Mouse (Mus musculus): ENCODE results near the gene Arr3. TPM values are rescaled to one million over a fixed set of nuclear protein-coding genes. Genes with fewer than 3 reads are reported as not detected.

The Arr3 gene
- polyA plus RNA-seq, 1 experiment from 2014 or later, result not detected

DNA sequence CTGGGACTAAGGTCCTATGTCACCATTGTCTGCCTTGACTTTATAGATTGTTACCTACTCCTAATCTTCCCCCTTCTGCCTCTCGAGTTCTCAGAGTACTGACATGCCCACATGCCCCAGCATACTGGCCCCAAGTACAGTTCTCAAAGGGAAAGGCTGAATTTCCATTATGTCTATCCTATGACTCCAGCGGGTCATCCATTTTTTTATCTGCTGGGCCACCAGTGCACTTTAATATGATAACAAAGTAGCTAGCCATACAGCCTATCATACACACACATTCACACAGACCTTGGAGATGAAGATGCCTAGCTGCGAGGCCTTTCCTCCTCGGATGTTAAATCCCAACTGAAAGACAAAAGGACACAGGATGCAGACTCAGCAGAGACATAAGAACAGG lies 18.9 kb downstream of the Arr3 start:
- Histone ChIP-seq H3K9me3 (replicated peaks; ENCODE audit: control insufficient read depth, low read length) (no peaks in the 10 kb centered on the region), H3K9ac (ENCODE audit: low read length) (no peak overlapping the region), H3K27me3 (ENCODE audit: control insufficient read depth, insufficient read depth, low read length) (no peaks in the 10 kb centered on the region), H3K4me2 (ENCODE audit: low read depth, low read length) (no peak overlapping the region), H3K4me1 (ENCODE audit: control insufficient read depth, insufficient read depth, low read length) (no peaks in the 10 kb centered on the region), H3K4me3 (replicated peaks; ENCODE audit: low read length) (no peak overlapping the region), H3K27ac (ENCODE audit: low read length) (no peak overlapping the region), H3K36me3 (ENCODE audit: control insufficient read depth, insufficient read depth, low read length) (no peaks in the 10 kb centered on the region)
- no peak for ATAC-seq (ENCODE audit: insufficient read depth, low FRiP score)
- 84% methylated on average over 4 of the region's 4 CpGs for WGBS

DNA sequence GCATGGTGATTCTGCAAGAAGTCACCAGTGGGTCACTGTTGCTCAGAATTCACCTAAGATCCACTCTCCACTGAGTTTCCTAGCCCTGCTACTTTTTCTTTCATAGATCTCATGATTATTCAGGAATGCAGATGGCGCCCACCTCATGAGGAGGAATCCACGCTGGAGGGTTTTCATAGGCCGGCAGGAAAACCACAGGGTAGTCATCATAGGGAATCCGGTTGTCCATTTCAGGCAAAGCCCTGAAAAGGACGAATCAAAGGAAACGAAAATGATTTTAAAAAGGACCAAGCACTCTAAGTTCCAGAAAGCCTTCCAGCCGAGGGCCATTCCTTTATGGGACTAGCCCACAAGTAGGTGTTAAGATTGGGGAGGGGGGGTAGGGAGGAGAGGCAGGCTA lies 19.8 kb downstream of the Arr3 start:
- Histone ChIP-seq H3K9ac (ENCODE audit: low read length) (peak overlapping the region; percentile 77), H3K9me3 (replicated peaks; ENCODE audit: control insufficient read depth, low read length) (no peaks in the 10 kb centered on the region), H3K27ac (ENCODE audit: low read length) (no peak overlapping the region), H3K36me3 (ENCODE audit: control insufficient read depth, insufficient read depth, low read length) (no peaks in the 10 kb centered on the region), H3K27me3 (ENCODE audit: control insufficient read depth, insufficient read depth, low read length) (no peaks in the 10 kb centered on the region), H3K4me3 (replicated peaks; ENCODE audit: low read length) (peak overlapping the region; percentile 55), H3K4me2 (ENCODE audit: low read depth, low read length) (peak overlapping the region; percentile 62), H3K4me1 (ENCODE audit: control insufficient read depth, insufficient read depth, low read length) (no peaks in the 10 kb centered on the region)
- no peak for ATAC-seq (ENCODE audit: insufficient read depth, low FRiP score)
- 33% methylated on average over 7 of the region's 7 CpGs for WGBS

DNA sequence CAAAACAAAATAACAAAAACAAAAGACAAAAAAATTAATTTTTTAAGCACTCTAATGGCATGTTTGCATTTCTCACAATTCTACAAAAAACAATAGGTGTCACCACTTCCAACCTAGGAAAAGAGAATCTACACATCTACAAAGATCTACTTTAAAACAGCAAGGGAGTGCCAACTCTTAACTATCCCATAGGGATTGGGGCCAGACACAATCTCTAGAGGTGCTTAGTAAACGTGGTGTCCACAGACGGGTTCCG lies 20.2 kb downstream of the Arr3 start, which contains the start of gene Kif4:
Gene Kif4 (plus strand): TSS at position 192 of the 256 bp plus-strand sequence.
- Histone ChIP-seq H3K36me3 (ENCODE audit: control insufficient read depth, insufficient read depth, low read length) (no peaks in the 10 kb centered on the region), H3K4me2 (ENCODE audit: low read depth, low read length) (peak within 1 kb of the TSS; percentile 69), H3K9me3 (replicated peaks; ENCODE audit: control insufficient read depth, low read length) (no peaks in the 10 kb centered on the region), H3K4me1 (ENCODE audit: control insufficient read depth, insufficient read depth, low read length) (no peaks in the 10 kb centered on the region), H3K9ac (ENCODE audit: low read length) (peak within 1 kb of the TSS; percentile 77), H3K4me3 (replicated peaks; ENCODE audit: low read length) (peak within 1 kb of the TSS; percentile 55), H3K27ac (ENCODE audit: low read length) (peak within 1 kb of the TSS; percentile 46; the same call in 1 of the 2 replicates), H3K27me3 (ENCODE audit: control insufficient read depth, insufficient read depth, low read length) (no peaks in the 10 kb centered on the region)
- WGBS, result 24% methylated on average over 3 of the region's 3 CpGs
- ATAC-seq (ENCODE audit: insufficient read depth, low FRiP score), result no peak

DNA sequence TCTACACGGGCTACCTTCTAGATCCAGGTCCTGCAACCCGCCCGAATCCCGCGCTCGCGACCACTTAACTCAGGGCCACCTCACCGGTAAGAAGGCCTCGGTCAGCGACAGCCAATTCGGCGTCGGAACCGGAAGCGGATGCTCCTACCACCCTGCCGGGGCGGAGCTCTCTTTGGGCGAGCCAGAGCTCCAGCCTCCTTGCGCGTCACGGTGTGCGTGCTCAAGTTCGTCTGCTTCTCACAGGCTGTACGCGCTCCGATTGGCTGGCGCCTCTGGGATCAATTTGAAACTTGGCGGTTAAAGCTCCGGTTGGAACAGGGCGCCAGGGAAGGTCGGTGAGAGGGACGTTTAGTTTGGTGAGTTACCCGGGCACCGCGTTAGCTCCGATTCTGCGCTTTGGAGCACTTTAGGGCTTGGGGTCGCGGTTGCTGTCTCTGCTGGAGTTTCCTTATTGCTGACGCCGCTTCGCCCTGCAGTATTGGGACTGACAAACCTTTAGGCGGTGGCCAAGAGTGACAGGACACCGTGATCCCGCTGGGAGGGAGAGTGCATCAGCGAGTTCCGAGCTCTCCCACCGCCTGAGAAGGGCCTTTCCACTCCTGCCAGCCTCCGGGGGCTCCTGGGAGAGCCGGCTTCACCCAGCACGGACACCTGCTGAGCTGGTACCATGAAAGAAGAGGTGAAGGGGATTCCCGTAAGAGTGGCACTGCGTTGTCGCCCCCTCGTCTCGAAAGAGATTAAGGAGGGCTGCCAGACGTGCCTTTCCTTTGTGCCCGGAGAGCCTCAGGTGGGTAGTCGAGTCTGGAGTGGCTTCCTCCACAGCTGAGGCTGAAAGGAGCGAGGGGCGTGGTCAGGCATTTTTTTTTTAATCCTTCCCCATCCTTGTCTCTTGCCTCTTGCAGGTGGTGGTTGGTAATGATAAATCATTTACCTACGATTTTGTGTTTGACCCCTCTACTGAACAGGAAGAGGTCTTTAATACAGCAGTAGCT lies 20.8 kb downstream of the Arr3 start, which contains the start of gene Pdzd11:
Gene Pdzd11 (minus strand): TSS at position 767 of the 992 bp plus-strand sequence.
- H3K9ac ChIP-seq (ENCODE audit: low read length), result peak within 1 kb of the TSS; percentile 77
- no peaks in the 10 kb centered on the region for H3K36me3 ChIP-seq (ENCODE audit: control insufficient read depth, insufficient read depth, low read length)
- ATAC-seq (ENCODE audit: insufficient read depth, low FRiP score), result peak; percentile 100
- WGBS, result 17% methylated on average over 62 of the region's 62 CpGs
- peak within 1 kb of the TSS; percentile 46; the same call in 1 of the 2 replicates for H3K27ac ChIP-seq (ENCODE audit: low read length)
- no peaks in the 10 kb centered on the region for H3K4me1 ChIP-seq (ENCODE audit: control insufficient read depth, insufficient read depth, low read length)
- peak within 1 kb of the TSS; percentile 55 for H3K4me3 ChIP-seq (replicated peaks; ENCODE audit: low read length)
- H3K9me3 ChIP-seq (replicated peaks; ENCODE audit: control insufficient read depth, low read length), result no peaks in the 10 kb centered on the region
- peak within 1 kb of the TSS; percentile 69 for H3K4me2 ChIP-seq (ENCODE audit: low read depth, low read length)
- H3K27me3 ChIP-seq (ENCODE audit: control insufficient read depth, insufficient read depth, low read length), result no peaks in the 10 kb centered on the region

DNA sequence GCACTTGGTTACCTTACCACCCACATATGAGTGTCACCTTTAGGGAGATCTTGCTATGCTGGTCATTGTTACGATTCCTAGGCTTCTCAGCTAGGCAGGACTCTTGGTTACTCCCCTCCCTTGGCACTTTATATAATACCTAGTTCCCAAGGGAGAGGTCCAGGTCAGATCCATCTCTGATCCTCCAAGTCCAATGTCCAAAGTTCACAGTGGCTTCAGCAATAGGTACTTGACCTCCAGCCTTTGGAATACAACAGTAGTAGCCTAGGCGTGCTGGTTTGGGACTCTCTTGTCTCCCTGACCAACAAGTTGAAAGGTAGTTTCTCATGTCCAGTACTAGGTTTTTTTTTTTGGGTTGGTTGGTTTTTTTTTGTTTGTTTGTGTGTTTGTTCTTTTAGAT lies 23.8 kb downstream of the Arr3 start:
- H3K9ac ChIP-seq (ENCODE audit: low read length), result no peak overlapping the region
- H3K27ac ChIP-seq (ENCODE audit: low read length), result no peak overlapping the region
- H3K4me2 ChIP-seq (ENCODE audit: low read depth, low read length), result no peak overlapping the region
- ATAC-seq (ENCODE audit: insufficient read depth, low FRiP score), result no peak
- WGBS, result 91% methylated on average over 2 of the region's 2 CpGs
- no peaks in the 10 kb centered on the region for H3K27me3 ChIP-seq (ENCODE audit: control insufficient read depth, insufficient read depth, low read length)
- H3K36me3 ChIP-seq (ENCODE audit: control insufficient read depth, insufficient read depth, low read length), result no peaks in the 10 kb centered on the region
- H3K4me1 ChIP-seq (ENCODE audit: control insufficient read depth, insufficient read depth, low read length), result no peaks in the 10 kb centered on the region
- H3K9me3 ChIP-seq (replicated peaks; ENCODE audit: control insufficient read depth, low read length), result no peaks in the 10 kb centered on the region
- H3K4me3 ChIP-seq (replicated peaks; ENCODE audit: low read length), result no peak overlapping the region

DNA sequence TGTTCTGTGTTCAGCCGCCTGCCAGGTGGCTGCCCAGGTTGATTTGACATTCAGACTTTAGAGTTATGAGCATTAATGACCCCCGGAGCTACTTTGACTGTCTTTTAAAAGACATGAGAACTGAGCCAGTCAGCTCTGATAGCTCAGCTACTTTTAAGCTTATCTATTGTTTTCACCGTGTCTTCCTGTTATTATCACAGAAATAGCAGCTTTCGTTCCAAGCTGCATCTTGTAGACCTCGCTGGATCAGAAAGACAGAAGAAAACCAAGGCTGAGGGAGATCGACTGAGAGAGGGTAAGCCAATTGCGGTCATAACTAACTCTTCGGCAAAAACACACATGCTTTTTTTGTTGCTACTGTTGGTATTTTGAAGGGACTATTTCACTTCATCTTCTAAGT lies 33.2 kb downstream of the Arr3 start:
- H3K4me1 ChIP-seq (ENCODE audit: control insufficient read depth, insufficient read depth, low read length), result no peaks in the 10 kb centered on the region
- no peak overlapping the region for H3K4me3 ChIP-seq (replicated peaks; ENCODE audit: low read length)
- H3K27ac ChIP-seq (ENCODE audit: low read length), result no peak overlapping the region
- H3K9ac ChIP-seq (ENCODE audit: low read length), result no peak overlapping the region
- H3K36me3 ChIP-seq (ENCODE audit: control insufficient read depth, insufficient read depth, low read length), result no peaks in the 10 kb centered on the region
- H3K27me3 ChIP-seq (ENCODE audit: control insufficient read depth, insufficient read depth, low read length), result no peaks in the 10 kb centered on the region
- H3K9me3 ChIP-seq (replicated peaks; ENCODE audit: control insufficient read depth, low read length), result no peaks in the 10 kb centered on the region
- no peak for ATAC-seq (ENCODE audit: insufficient read depth, low FRiP score)
- H3K4me2 ChIP-seq (ENCODE audit: low read depth, low read length), result no peak overlapping the region
- 90% methylated on average over 8 of the region's 8 CpGs for WGBS

DNA sequence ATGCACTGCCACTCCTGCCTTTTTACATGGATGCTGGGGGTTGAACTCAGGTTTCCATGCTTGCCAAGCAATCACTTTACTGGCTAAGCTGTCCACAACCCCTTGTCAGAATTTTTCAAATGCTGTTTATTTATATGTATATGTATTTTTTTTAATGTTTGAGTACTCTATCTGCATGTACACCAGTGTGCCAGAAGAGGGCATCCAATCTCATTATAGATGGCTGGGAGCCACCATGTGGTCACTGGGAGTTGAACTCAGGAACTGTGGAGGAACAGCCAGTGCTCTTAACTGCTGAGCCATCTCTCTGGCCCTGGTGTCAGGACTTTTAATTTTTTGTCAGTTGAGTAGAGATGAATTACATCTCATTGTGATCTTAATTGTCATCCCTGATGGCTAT lies 47.6 kb downstream of the Arr3 start:
- ATAC-seq (ENCODE audit: insufficient read depth, low FRiP score), result no peak
- Histone ChIP-seq H3K36me3 (ENCODE audit: control insufficient read depth, insufficient read depth, low read length) (no peaks in the 10 kb centered on the region), H3K27me3 (ENCODE audit: control insufficient read depth, insufficient read depth, low read length) (no peaks in the 10 kb centered on the region), H3K9ac (ENCODE audit: low read length) (no peak overlapping the region), H3K4me2 (ENCODE audit: low read depth, low read length) (no peak overlapping the region), H3K27ac (ENCODE audit: low read length) (no peak overlapping the region), H3K4me3 (replicated peaks; ENCODE audit: low read length) (no peak overlapping the region), H3K4me1 (ENCODE audit: control insufficient read depth, insufficient read depth, low read length) (no peaks in the 10 kb centered on the region), H3K9me3 (replicated peaks; ENCODE audit: control insufficient read depth, low read length) (no peaks in the 10 kb centered on the region)

DNA sequence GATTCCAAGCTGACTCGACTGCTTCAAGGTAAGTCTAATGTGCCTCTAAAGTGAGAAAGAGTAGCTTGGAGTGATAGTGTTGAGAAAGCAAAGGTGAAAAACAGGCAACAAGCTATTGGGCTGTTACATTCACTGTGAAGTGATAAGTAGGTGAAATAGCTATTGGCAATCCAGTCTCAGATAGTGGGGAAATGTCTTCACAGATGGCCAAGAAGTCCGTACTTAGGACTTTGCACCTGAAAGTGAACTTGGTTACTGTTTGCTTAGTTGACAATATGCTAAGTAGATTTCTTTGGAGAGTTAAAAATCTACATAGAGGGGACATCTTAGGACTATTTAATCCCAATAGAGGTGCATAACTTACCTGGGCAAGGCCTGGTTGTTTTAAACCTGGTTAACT lies 59.5 kb downstream of the Arr3 start:
- Histone ChIP-seq H3K27ac (ENCODE audit: low read length) (no peak overlapping the region), H3K4me2 (ENCODE audit: low read depth, low read length) (no peak overlapping the region), H3K9me3 (replicated peaks; ENCODE audit: control insufficient read depth, low read length) (no peaks in the 10 kb centered on the region), H3K36me3 (ENCODE audit: control insufficient read depth, insufficient read depth, low read length) (0 out of 2 replicates have a peak, but pooled peaks cover 3% of the 10 kb centered on the region), H3K27me3 (ENCODE audit: control insufficient read depth, insufficient read depth, low read length) (no peaks in the 10 kb centered on the region; the same call in 1 of the 2 replicates), H3K4me1 (ENCODE audit: control insufficient read depth, insufficient read depth, low read length) (no peaks in the 10 kb centered on the region), H3K9ac (ENCODE audit: low read length) (no peak overlapping the region), H3K4me3 (replicated peaks; ENCODE audit: low read length) (no peak overlapping the region)
- ATAC-seq (ENCODE audit: insufficient read depth, low FRiP score), result no peak
- 87% methylated on average over 2 of the region's 2 CpGs for WGBS
